Mouse (Mus musculus) lung, postnatal 4 days (tissue): ENCODE measurements around the gene Gm4869.
"Not testable (repeated sequence)": the region's sequence is repeated elsewhere in the genome, so short reads cannot be mapped to it uniquely, and the experiment has no call there.

ENCODE experiments used
- DNase-seq, 2 experiments: peaks; one replicate each; pipeline ENCODE4 v3.0.0; 2021

The Gm4869 gene

DNA sequence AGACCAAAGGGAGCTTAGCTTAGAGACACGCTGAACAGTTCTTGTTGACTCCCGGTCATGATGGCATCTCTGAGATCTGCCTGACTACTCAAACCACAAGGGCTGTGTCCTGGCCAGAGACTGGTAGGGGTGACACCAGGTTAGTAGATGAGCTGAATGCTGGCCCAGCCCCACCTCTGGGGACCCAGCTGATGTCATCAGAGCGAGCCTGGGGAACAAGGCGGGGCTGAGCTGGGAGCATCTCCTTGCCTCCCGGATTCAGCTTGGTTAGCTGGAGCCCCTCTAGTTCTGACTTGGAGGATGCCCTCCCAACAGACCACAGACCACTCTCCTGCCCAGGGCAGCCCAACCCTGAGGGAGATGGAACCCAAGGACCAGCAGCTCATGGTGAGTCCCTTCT is at the start of gene Gm4869:
Gene Gm4869, plus strand, starts transcription at position 301 of the 400 bp plus-strand sequence.
- no peak for DNase-seq

GRCm38 (mm10) chr5:140396166-140396940 is 49.1 kb upstream of the Gm4869 start:
- DNase-seq = peak; percentile 41 to 57

DNA sequence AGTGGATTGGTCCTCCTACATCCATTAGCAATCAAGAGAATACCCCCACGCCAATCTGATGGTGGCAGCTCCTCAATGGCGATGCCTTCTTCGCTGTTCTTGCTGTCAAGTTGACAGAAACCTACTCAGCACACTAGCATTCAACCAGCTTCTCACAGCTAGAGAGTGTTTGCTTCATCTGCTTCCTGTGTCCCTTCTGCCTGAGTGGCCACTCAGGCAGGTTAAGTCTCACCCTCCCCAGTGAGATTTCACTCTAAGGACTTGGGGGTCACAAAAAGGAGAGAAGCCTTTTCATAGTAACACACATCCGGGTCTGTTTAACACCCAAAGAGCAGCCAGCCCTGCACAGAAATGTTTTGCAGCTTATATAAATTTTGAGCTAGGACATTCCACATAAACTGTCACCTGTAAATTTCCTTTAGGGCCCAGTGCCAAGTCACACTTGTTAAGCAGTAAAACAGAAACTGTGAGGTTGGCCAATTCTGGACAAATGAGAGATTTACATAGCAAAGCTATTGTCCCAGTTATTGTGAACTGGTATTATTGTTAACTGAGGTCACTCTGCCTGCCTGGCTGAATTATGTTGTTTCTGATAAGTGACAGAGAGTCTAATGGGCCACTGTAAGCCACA is 42.7 kb upstream of the Gm4869 start:
- DNase-seq = peak in 1 of 2 experiments; percentile 36

- DNase-seq = no peak
These were observed 40.3 kb upstream of the Gm4869 start for GRCm38 (mm10) chr5:140405126-140405525.

- no peak for DNase-seq
These were observed 38.8 kb upstream of the Gm4869 start for GRCm38 (mm10) chr5:140406666-140407065.

DNA sequence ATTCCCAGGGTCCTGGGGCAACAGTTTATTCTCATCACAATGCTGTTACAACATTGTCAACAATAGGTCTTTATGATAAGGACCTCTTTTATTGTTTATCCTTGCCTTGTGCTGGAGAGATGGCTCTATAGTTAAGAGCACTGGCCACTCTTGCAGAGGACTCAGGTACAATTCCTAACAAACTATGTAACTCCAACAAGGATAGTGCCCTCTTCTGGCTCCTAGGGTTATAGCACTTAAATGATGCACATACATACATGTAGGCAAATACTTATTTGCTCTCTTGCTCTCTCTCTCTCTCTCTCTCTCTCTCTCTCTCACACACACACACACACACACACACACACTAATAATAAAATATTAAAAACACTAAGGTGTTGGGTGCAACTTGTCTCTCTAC is 36.6 kb upstream of the Gm4869 start:
- no peak for DNase-seq

GRCm38 (mm10) chr5:140411339-140411738 is 34.1 kb upstream of the Gm4869 start:
- DNase-seq = peak; percentile 59 to 79

DNA sequence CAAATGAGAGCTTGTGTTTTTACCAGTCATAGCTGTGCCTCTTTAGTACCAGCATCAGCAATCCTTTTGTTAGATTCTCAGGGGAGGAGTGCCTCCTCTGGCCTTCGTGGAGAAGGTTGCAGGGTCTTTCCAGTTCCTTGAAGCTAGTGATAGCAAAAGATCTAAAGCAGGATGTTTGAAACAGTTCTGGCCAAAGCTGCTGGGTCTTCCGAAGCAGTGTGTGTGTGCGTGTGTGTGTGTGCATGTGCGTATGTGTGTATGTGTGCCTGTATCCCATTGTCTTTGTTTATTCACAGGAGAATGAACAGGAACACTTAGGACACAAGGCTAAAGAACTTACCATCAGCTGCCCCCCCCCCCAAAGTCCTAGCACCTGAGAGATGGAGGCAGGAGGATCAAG is 30.8 kb upstream of the Gm4869 start:
- DNase-seq = peak in 1 of 2 experiments; percentile 58

- DNase-seq = no peak
These were observed 27.3 kb upstream of the Gm4869 start for GRCm38 (mm10) chr5:140418106-140418488.

DNA sequence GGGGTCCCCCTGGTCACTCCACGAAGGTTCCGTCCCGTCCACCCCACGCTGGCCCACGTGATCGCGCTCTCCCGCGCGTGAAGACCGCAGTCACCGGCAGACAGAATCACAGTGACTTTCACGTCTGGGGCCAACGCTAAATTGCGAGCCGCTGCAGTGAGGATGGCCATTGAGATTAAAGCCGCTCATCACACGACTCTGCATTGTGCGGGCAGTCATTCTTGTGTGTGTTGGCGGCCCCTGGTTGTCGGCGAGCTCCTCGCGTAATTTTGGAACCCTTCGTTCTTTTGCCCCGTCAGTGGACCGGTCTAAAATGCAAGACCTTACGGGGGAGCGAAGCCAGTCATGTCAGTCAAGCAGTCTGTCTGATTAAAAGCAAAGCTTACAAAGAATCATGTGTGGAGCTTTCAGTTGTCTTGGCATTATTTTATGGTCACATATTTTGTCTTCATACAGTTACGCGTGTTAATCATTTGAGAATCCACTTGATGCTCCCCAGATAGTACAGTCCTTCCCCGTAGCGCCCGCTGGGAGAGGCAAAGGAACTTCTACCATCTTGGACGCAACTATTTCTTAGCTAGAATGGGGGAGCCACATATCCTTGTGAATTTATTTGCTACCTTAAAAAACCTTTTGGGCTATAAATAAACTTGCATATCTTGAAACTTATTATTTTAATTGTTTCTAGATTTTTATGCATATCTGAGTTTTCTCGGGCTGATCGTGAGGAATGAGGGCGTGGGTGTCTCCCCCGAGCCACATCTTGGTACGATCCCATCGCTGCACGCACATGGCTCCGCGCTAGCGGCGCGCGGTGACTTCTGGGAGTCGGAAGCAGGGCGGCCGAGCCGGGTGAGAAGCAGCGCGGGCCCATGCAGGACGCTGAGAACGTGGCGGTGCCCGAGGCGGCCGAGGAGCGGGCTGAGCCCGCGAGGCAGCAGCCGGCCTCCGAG is 26.7 kb upstream of the Gm4869 start, which contains the start of gene Eif3b:
Gene Eif3b, plus strand, starts transcription at position 840 of the 953 bp plus-strand sequence.
- peak; percentile 90 to 93 for DNase-seq

DNA sequence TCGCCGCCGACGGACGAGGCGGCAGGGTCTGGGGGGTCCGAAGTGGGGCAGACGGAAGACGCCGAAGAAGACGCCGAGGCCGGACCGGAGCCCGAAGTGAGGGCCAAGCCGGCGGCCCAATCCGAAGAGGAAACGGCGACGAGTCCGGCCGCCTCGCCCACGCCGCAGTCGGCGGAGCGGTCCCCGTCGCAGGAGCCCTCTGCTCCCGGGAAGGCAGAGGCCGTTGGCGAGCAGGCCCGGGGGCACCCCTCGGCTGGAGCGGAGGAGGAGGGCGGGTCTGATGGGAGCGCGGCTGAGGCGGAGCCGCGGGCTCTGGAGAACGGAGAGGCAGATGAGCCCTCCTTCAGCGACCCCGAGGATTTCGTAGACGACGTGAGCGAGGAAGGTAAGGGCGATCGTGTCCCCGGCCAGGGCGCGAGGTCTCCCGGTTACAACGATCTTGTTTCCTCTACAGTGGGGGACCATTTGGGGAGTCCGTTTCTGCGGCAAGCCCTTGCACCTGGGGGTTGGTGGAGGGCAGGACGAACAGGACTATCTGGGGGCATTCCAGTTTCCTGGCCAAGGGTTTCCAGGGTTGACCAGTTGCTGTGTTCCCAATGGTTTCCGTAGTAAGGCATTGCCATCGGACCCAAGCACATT is 25.9 kb upstream of the Gm4869 start:
- DNase-seq = no peak

DNA sequence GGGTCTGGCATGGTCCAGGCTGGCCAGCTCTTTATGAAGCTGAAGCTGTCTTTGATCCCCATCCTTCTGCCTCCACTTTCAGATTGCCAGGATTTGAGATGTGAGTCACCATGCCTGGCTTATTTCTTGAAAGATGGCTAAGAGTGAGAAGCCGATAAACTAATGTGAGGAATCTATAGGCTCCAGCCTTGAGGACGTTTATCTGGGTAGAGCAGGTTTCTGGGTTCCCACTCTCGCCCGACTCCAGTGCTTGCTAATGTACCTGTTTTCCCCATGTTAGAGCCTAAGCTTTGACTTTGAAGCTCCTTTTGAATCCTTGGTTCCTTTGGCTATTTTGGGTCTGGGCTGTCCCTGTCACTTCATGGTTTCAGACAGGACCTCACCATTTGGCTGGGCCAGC is 24.8 kb upstream of the Gm4869 start:
- DNase-seq = no peak

- DNase-seq = peak; percentile 36 to 66
These were observed 20.2 kb upstream of the Gm4869 start for GRCm38 (mm10) chr5:140425016-140425783.

- DNase-seq = peak in 1 of 2 experiments; percentile 35
These were observed 6.3 kb upstream of the Gm4869 start for GRCm38 (mm10) chr5:140439117-140439516.

DNA sequence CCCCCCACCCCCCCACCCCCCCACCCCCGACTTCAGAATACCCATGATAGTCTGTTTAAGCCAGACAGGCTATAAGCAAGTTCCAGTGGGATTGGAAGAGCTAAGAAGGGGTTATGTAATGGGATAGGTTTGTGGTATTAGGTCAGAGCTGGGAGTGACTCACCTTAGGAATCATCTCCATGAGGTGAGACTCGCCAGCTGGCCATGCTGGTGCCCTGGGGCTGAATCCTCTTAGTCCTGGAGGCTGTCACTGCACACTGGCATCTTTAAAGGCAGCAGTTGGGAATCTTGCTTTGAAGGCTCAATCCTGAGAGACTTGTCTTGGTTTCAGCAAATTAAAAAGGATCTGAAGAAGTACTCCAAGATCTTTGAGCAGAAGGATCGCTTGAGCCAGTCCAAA is 4.0 kb upstream of the Gm4869 start:
- no peak for DNase-seq

DNA sequence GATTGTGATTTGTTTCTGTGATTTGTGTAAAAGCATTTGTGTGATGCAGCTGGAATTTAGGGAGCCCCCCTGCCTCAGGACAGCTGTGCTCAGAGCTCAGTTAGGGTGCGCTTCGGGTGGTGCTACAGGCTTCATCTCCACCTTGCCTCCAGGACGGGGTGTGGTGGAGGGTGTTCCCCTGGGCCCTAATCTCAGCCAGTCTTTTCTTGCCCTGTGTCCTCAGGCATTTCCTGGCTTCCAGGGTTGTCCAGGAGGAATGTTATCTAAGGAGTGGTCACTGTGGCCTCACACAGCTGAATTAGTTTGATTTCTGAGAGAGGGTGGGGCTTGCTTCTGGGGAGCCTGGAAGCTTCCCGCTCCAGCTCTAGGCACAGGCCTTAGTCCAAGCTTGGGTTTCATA is 1.4 kb upstream of the Gm4869 start:
- no peak for DNase-seq

- no peak for DNase-seq
These were observed 609 bp downstream of the Gm4869 start for GRCm38 (mm10) chr5:140446054-140446453.

DNA sequence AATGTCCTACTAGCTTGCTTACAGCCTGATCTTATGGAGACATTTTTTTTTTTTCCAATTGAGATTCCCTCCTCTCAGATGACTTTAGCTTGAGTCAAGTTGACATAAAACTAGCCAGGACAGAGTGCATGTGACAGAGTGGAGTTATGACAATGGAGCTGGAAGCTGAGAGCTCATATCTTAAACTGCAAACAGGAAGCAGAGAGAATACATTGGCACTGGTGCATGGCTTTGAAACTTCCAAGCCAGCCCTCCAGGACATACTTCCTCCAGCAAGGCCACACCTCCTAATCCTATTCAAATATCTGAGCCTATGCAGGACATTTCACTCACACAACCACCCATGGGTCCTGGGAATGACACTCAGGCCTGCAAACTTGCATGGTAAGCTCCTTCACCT is 9.0 kb downstream of the Gm4869 start:
- DNase-seq = no peak

DNA sequence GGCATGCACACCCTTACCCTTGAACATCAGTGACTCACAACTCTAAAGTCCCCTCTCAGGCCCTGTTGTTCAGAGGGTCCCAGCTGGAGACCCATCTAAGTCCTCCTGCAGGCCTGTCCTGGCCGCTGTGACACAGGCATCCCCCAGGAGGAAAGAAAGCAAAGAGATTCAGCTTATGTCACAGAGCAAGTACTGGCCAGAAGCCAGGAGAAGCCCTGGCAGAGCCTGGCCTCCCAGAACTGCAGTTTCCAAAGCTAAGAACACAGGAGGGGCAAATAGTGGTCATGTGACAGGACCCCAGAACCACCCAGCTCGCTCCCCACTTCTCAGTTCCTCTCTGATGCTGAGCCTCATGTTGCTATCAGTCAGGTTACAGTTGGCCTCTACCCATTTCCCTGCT is 10.0 kb downstream of the Gm4869 start:
- no peak for DNase-seq

GRCm38 (mm10) chr5:140461476-140461875 is 16.0 kb downstream of the Gm4869 start:
- no peak for DNase-seq

- DNase-seq = not testable (repeated sequence)
These were observed 17.7 kb downstream of the Gm4869 start for GRCm38 (mm10) chr5:140463151-140463550.

GRCm38 (mm10) chr5:140464943-140465342 is 19.5 kb downstream of the Gm4869 start:
- DNase-seq = no peak
